In the genomic region with DNA sequence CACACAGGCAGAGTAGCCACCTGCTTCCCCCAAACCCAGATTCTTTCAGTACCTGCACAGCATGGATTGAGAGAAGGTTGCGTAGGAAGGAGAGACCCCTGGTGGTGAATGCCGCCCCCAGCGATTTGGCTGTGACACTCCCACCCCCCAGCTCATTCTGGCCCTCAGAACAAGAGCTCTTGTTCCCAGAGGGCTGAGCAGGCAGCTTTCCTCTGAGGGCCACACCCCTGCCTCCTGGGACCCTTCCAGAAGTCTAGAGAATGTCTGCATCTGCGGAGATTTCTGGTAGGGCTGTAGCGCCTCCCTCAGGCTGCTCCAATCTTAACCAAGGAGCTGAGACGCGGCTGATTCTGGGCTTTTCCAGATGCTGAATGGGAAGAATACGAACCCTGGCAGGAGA, we compare ENCODE assay signal across 9 mouse cellular contexts.
A peak's percentile ranks its signal among the peaks of the same experiment; 100 is the strongest.
DNase-seq lines count a peak whose midpoint lies in the region; ATAC-seq and TF ChIP-seq lines count a peak whose summit lies in the region.
"Had no signal": no experiment of that assay in that cellular context is flagged by ENCODE, and none has a peak within 500 bp of the region (broad histone marks: within the 10 kb centered on the region; RNA-seq: fewer than 3 reads in every experiment).

No protein-coding gene starts in this region.

- no peak for TF ChIP-seq POLR2A in ES-Bruce4 (IDR thresholded peaks at IDR 0.05; ENCODE audit: insufficient read depth, low read length)

- peak; percentile 17 for DNase-seq in adrenal gland, postnatal 14 days
- DNase-seq in adrenal gland, adult 8-10 months = no peak
- peak; percentile 19 for DNase-seq in gastrocnemius, adult 18-20 months (ENCODE audit: low spot score)
- DNase-seq in intestine, embryonic 14.5 days (ENCODE audit: low spot score) = peak; percentile 71
- peak; percentile 78 for DNase-seq in midbrain, postnatal 0 days (ENCODE audit: low spot score)
- DNase-seq in cerebellum, adult 9-10 months = no peak
- no peak for DNase-seq in T-cell, adult 2 months (ENCODE audit: low spot score)

- 0 out of 2 replicates have a peak, but pooled peaks have one; percentile 9 for TF ChIP-seq EP300 in ES-Bruce4 (IDR thresholded peaks at IDR 0.05; ENCODE audit: insufficient read depth, low read depth, low read length)

- H3K9me3 ChIP-seq in ES-Bruce4 (replicated peaks; ENCODE audit: control insufficient read depth, insufficient read depth, low read length, poor library complexity, severe bottlenecking) = no peaks in the 10 kb centered on the region
- H3K9me3 ChIP-seq in intestine, embryonic 14.5 days (ENCODE audit: control insufficient read depth, low read length) = no peaks in the 10 kb centered on the region
- H3K9me3 ChIP-seq in midbrain, postnatal 0 days (ENCODE audit: low read length) = no peaks in the 10 kb centered on the region
- H3K9me3 ChIP-seq: limb, embryonic 15.5 days had no signal

- H3K27me3 ChIP-seq in ES-Bruce4 (ENCODE audit: control insufficient read depth, insufficient read depth, low read length, poor library complexity, severe bottlenecking) = no peaks in the 10 kb centered on the region
- no peaks in the 10 kb centered on the region for H3K27me3 ChIP-seq in intestine, embryonic 14.5 days (replicated peaks; ENCODE audit: control insufficient read depth, insufficient read depth, low read length)
- no peaks in the 10 kb centered on the region for H3K27me3 ChIP-seq in midbrain, postnatal 0 days (ENCODE audit: insufficient read depth, low read length)
- H3K27me3 ChIP-seq: limb, embryonic 15.5 days had no signal

- no peak overlapping the region for H3K9ac ChIP-seq in ES-Bruce4 (ENCODE audit: low read depth, poor library complexity, severe bottlenecking)
- H3K9ac ChIP-seq in intestine, embryonic 14.5 days (ENCODE audit: low read length) = no peak overlapping the region
- no peak overlapping the region for H3K9ac ChIP-seq in midbrain, postnatal 0 days (replicated peaks; ENCODE audit: low read length, poor library complexity, severe bottlenecking)
- H3K9ac ChIP-seq: limb, embryonic 15.5 days had no signal

- H3K4me3 ChIP-seq in ES-Bruce4 (ENCODE audit: low read depth, low read length) = no peak overlapping the region
- H3K4me3 ChIP-seq in intestine, embryonic 14.5 days (ENCODE audit: low read depth, low read length) = no peak overlapping the region
- no peak overlapping the region for H3K4me3 ChIP-seq in midbrain, postnatal 0 days (ENCODE audit: low read depth, low read length)
- H3K4me3 ChIP-seq: limb, embryonic 15.5 days had no signal

- ATAC-seq in intestine, embryonic 14.5 days (replicated peaks; ENCODE audit: low FRiP score, low TSS enrichment, low read depth) = no peak; the same call in 1 of the 2 replicates
- ATAC-seq in midbrain, postnatal 0 days (ENCODE audit: low FRiP score) = 0 out of 2 replicates have a peak, but pooled peaks have one; percentile 14

- WGBS in intestine, embryonic 14.5 days = 36% methylated on average over 8 of the region's 8 CpGs
- 24% methylated on average over 8 of the region's 8 CpGs for WGBS in midbrain, postnatal 0 days

- no peak overlapping the region for H3K4me2 ChIP-seq in intestine, embryonic 14.5 days (ENCODE audit: low read length)
- H3K4me2 ChIP-seq in midbrain, postnatal 0 days (ENCODE audit: low read depth, low read length, poor library complexity, severe bottlenecking) = no peak overlapping the region
- H3K4me2 ChIP-seq: limb, embryonic 15.5 days had no signal

- H3K4me1 ChIP-seq in ES-Bruce4 (ENCODE audit: control insufficient read depth, insufficient read depth, low read length) = peaks cover 2% of the 10 kb centered on the region
- H3K4me1 ChIP-seq in intestine, embryonic 14.5 days (replicated peaks; ENCODE audit: control insufficient read depth, insufficient read depth, low read length) = peaks cover 24% of the 10 kb centered on the region
- H3K4me1 ChIP-seq in midbrain, postnatal 0 days (ENCODE audit: insufficient read depth, low read length) = peaks cover 17% of the 10 kb centered on the region; the same call in 1 of the 2 replicates

- peak; percentile 44 for TF ChIP-seq CTCF in ES-Bruce4 (IDR thresholded peaks at IDR 0.05; ENCODE audit: low read depth, low read length)
- TF ChIP-seq CTCF in midbrain, postnatal 0 days (IDR thresholded peaks at IDR 0.05) = peak; percentile 66

- no peaks in the 10 kb centered on the region for H3K36me3 ChIP-seq in ES-Bruce4 (ENCODE audit: control insufficient read depth, insufficient read depth, low read length, poor library complexity, severe bottlenecking)
- no peaks in the 10 kb centered on the region for H3K36me3 ChIP-seq in intestine, embryonic 14.5 days (ENCODE audit: control insufficient read depth, insufficient read depth, low read length)
- no peaks in the 10 kb centered on the region for H3K36me3 ChIP-seq in midbrain, postnatal 0 days (ENCODE audit: insufficient read depth, low read length)
- H3K36me3 ChIP-seq: limb, embryonic 15.5 days had no signal

- H3K27ac ChIP-seq in ES-Bruce4 (ENCODE audit: insufficient read depth, low read length) = peak overlapping the region; percentile 32
- no peak overlapping the region for H3K27ac ChIP-seq in intestine, embryonic 14.5 days (ENCODE audit: low read depth)
- H3K27ac ChIP-seq in midbrain, postnatal 0 days (ENCODE audit: low read depth, low read length) = 0 out of 2 replicates have a peak overlapping the region, but pooled peaks have one; percentile 26

Comparison
In these comparisons a context has a peak if more than half of its experiments do, and no peak if none do; other contexts are left out.
1. DNase-seq: peak in adrenal gland, postnatal 14 days (single experiment), gastrocnemius, adult 18-20 months (single experiment), intestine, embryonic 14.5 days (single experiment) and midbrain, postnatal 0 days (single experiment); none in adrenal gland, adult 8-10 months (single experiment), cerebellum, adult 9-10 months (single experiment) and T-cell, adult 2 months (single experiment).